Mouse (Mus musculus) inflammation-experienced regulatory T-cells (primary cell): ENCODE data around the gene Cphx1. TPM values are rescaled to one million over a fixed set of nuclear protein-coding genes. Genes with fewer than 3 reads are reported as not detected.

Experiments
- polyA plus RNA-seq, 2 experiments: library from polyadenylated mRNA; unstranded; fragments of 100-300 nt; shearing (Covaris generic); gene quantifications; one replicate each; pipeline ENCODE4 v1.2.1; 2017

The Cphx1 gene
- under 1 TPM in 1 of 2 experiments, not detected in 1; 0.69 TPM for polyA plus RNA-seq

DNA sequence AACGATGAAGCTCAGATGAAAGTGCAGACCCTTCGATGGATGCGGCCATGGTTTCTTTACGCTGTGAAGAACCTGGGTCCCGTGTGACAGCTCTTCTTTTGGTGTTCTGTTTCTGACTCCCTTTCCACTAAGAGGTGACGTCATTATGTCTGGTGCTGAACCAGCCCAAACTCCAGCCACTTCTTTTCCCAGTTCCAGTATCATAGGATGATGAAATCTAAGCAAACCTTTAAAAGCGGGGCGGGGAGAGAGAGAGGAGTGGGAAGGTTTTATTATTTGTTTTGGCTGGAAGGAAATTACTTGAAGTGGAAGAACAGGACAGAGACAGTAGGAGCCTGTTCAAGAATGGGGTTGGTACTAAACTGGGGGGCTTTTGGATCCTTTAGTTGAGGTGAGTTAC is at the start of gene Cphx1:
TSS of gene Cphx1 (plus strand) at position 301 of the 400 bp plus-strand sequence.

GRCm38 (mm10) chr14:25903000-25903399 is 35.1 kb upstream of the Cphx1 start, which contains the start of gene Plac9a:
Gene Plac9a (minus strand): TSS chr14:25903100.

GRCm38 (mm10) chr14:25927562-25927881 is 10.6 kb upstream of the Cphx1 start, which contains the start of gene Tmem254a:
Gene Tmem254a (minus strand): TSS chr14:25927672.

DNA sequence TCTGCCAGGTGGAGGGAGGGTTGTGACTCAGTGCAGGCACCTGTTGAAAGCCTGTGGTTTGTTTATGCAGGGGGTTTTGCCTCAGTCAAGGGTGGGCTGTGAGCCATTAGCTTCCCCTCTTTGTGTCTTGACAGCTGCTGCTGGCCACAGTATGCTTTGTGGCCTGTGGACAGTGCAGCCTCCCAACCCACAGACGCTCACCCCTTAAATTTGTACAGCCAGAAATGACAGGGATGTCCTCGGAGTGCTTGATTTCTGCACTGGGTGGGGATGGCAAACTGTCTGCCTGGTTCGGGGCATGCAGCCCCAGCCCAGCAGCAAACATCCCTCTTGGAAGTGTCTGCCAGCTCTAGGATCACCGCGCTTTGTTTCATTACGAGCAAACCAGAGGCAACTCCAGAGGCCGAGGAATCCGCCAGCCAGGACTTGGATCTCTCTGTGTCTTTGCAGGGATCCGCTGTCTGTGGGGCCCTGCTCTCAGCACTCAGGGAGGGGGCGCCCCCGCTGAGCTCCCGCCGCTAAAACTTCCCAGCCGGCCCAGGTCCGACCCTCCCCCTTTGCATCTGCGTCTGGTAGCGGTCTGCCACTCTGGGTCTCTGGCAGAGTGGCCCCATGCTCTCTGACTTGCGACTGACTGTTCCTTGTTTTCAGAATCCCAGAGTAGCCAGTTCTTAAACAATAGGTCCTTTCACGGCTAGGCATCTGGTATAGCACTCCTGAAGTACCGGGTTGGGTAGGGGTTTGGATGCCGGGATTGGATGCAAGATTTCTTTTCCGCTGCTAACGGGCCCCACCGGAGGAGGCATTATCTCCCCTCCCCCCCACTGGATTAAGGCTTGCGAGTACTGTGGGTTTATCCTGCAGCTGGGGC is 40.5 kb downstream of the Cphx1 start, which contains the start of gene Duxbl1:
TSS of gene Duxbl1 (plus strand) at position 207 of the 871 bp plus-strand sequence.

Other genes starting within 250 kb of the Cphx1 start
- gene Ppif, start 244.2 kb upstream of the Cphx1 start, polyA plus RNA-seq: 10 to 100 TPM; 45.2 to 49.7 TPM
- gene Zcchc24, start 169.3 kb upstream of the Cphx1 start, polyA plus RNA-seq: 1 to 10 TPM; 1.9 to 4.8 TPM
- gene Anxa11, start 96.1 kb upstream of the Cphx1 start, polyA plus RNA-seq: 10 to 100 TPM; 51.0 to 61.3 TPM
- gene Plac9a, start 35.2 kb upstream of the Cphx1 start, polyA plus RNA-seq: under 1 TPM in 1 of 2 experiments, not detected in 1; 0.12 TPM
- 1 to 10 TPM; 2.8 to 10.0 TPM for gene Tmem254a, start 10.6 kb upstream of the Cphx1 start, polyA plus RNA-seq
- gene Duxbl1, start 40.3 kb downstream of the Cphx1 start, polyA plus RNA-seq: under 1 TPM; 0.07 to 0.50 TPM
- gene Gm9780, start 104.4 kb downstream of the Cphx1 start, polyA plus RNA-seq: not detected
- 100 to 1,000 TPM in 1 of 2 experiments, 10 to 100 TPM in 1; 85.3 to 115 TPM for gene Tmem254c, start 129.1 kb downstream of the Cphx1 start, polyA plus RNA-seq
- under 1 TPM in 1 of 2 experiments, not detected in 1; 0.53 TPM for gene Cphx2, start 143.2 kb downstream of the Cphx1 start, polyA plus RNA-seq
- not detected for gene Cphx3, start 144.0 kb downstream of the Cphx1 start, polyA plus RNA-seq
- not detected for gene Duxbl2, start 180.0 kb downstream of the Cphx1 start, polyA plus RNA-seq
- 1 to 10 TPM in 1 of 2 experiments, not detected in 1; 1.3 TPM for gene Plac9b, start 244.2 kb downstream of the Cphx1 start, polyA plus RNA-seq